Mouse (Mus musculus) kidney, adult 9 months (tissue): ENCODE measurements around the gene Hist1h4a.
A peak's percentile ranks its signal among the peaks of the same experiment; 100 is the strongest.
"Not testable (repeated sequence)": the region's sequence is repeated elsewhere in the genome, so short reads cannot be mapped to it uniquely, and the experiment has no call there.

Source experiments
- DNase-seq: peaks from one replicate; pipeline ENCODE4 v3.0.0; 2022

Gene Hist1h4a

DNA sequence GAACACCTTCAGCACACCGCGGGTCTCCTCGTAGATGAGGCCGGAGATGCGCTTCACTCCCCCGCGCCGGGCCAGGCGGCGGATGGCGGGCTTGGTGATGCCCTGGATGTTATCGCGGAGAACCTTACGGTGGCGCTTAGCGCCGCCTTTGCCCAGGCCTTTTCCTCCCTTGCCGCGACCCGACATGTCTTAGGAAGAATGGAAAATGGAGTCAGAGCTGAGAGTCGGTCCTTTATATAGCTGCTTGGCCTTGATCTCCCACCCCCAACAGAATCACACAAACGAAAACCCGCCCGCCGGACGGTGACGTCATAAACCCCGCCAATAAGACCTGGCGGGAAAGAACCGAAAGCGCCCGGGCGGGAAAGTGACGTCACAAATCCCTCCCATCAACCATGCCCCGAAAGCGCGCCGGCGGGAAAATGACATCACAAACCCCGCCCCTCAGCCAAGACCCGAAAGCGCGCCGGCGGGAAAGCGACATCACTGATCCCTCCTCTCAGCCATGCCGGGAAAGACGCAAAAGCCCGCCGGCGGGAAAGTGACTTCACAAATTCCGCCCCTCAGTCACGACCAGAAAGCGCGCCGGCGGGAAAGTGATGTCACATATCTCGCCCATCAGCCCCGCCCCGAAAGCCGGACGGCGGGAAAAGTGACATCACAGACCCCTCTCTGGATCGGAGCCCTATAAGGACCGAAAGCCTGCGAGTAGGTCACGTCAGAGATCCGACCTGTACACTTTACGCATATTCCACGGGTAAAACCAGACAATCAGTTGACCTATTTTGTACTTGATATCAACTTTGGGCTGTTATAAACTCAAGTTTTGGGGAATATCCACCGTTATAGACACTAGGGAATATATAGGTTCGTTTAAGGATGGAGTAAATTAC is at the start of gene Hist1h4a:
TSS of gene Hist1h4a (minus strand) at position 259 of the 893 bp plus-strand sequence.
- peak; percentile 96 for DNase-seq

DNA sequence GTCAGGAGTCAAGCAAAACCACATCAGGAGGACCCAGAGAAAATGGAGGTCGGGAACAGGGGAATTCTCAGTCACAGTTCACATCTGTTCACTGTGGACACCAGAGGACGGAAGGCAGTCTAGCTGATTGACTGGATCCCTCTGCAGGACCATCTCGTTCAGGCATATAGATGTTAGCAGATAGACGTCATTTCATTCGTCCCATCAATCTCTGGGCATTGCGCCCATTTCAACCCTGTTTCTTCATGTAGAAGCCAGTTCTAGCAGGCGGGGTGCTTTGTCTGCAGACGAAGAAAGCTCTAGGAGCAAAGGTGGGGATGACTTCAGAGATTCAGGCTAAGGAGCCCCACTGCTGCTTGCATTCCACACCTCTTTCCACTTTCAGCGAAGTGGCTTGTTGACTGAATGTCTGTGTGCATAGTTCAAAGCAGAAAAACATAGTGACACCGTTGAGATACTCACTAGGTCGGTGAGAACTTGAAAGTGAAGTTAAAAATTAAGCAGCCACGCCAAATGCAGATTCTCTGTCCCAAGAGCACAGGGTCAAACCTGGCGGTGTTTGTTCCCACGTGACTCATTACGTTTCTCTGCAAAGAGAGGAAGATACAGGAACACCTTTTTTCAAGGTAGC is 45.5 kb upstream of the Hist1h4a start, which contains the start of gene Slc17a2:
TSS of gene Slc17a2 (plus strand) at position 572 of the 631 bp plus-strand sequence.
- peak; percentile 39 for DNase-seq

DNA sequence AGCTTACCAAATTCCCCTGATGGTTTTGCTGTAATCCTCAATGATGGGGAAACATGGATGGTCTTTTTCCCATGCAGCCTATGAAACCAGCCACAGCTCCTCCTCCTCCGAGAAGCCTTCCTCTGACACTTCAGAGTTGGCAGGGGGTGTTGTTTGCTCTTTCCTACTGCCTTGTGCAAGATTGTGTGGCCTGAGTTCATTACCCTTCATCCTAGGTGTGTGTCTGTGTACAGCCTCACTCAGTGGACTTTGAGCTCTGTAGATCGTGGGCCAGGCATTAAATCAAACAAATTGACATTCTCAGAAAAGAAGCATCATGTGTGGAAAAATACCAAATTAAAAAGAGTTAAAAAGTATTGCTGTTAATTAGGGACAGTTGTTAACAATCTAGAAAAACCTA is 43.5 kb upstream of the Hist1h4a start:
- no peak for DNase-seq

DNA sequence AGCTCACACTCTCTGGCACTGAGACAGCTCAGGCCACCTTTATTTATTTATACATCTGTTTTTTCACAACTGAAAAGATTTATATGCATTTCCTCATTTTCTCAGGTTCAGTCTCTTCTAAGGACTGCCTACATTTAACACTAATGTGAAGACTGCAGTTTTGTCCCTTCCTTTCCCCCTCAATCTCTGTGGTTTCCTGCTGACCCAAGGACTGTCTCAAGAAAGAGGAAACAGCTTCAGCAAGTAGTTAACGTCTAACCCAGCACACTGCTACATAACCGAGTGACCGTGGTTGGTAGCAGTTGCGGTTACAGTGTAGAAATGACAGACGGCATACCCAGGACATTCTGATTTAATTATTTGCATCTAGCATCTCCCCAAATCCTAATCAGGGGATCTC is 38.4 kb upstream of the Hist1h4a start:
- no peak for DNase-seq

DNA sequence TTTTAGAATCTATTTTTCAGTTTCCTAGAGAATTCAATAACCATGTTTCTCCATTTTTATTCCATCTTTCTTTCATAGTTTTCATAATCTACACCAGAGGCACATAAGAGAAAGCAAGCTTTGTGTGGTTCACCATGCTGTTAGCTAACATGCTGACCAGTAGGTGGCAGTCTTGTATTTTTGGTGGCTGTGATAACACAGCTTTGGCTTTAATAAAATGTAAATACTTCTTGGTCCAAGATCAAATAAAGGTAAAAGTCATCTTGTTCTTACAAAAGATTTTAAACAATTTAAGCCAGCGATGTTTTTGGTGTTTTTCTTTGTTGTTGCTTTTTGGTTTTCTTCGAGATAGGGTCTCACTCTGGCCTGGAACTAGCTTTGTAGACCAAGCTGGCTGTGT is 31.5 kb upstream of the Hist1h4a start:
- peak; percentile 57 for DNase-seq

DNA sequence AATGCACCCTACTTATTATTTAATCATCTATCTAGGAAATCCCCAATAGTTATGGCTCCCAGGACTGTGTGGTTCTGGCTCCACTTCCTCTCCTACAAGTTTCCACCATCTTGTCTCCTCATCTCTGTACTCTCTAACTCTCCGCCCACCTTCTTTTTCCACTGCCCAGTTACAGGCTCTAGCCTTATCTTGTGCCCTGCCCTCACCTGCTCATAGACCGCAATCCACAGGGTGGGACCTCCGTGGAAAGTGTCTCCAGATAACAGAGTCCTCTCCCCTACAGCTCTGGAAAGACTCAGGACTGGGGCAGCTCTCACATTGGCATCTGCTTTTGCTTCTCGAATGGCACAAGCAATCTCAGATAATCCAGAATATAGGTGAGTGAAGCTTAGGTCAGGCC is 18.0 kb upstream of the Hist1h4a start:
- DNase-seq, result no peak

DNA sequence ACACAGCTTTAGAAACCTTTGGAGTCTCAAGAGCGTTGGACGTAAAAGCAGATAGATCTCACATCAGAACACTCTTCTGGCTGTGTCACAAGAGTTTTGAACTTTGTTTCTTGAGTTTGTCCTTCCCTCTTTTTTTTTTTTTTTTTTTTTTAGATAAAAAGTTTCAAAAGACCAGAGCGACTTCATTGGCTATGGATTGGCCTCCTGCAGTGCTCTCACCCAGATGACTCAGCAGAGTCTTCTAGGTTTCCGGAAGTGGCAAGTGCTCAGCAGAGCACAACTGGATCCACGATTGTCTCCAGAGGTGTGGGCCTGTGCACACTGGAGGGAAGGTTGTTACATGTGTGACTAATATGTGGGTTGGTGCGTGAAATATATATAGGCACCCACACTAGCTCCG is 17.3 kb upstream of the Hist1h4a start:
- DNase-seq, result no peak

DNA sequence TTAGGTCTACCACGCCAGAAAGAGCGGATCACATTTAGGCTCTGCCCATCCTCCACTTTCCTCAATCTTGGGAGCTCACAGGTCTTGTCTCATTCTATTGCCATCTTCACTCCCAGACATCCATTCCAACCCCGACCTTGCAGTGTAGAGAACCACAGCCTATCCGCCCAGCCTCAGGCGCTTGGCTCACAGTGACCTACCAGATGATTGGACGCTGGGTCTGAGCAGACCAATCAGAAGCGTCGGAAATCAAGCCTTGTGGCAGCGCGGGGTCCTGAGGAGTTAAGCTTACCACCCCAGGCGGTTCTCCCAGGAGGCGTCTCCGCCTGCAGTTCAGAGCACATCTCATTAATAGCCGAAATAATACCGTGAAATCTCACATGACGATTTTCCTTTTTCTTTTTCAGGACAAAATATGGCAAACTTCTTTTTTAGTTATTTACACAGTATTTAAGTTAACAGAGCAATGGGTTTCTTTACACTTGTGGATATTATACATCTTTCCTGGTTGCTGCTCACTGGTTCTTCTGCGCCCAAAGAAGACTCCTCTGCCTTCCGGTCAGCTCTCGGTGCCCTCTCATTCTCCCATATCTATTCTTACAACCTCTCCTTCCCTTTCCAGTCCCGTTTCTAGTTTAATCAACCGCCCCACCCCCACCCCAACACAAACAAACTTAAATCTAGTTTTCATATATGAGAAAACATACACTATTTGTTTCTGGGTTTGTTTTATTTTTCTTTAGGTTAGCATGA is 11.7 kb upstream of the Hist1h4a start:
- no peak for DNase-seq

DNA sequence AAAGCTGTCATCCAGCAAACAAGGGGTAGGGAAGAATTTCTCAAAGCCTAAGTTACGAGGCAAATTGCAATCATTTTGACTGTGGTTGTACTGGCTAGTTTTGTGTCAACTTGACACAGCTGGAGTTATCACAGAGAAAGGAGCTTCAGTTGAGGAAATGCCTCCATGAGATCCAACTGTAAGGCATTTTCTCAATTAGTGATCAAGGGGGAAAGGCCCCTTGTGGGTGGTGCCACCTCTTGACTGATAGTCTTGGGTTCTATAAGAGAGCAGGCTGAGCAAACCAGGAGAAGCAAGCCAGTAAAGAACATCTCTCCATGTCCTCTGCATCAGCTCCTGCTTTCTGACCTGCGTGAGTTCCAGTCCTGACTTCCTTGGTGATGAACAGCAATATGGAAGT is 8.6 kb upstream of the Hist1h4a start, which contains the start of gene Trim38:
TSS of gene Trim38 (plus strand) at position 301 of the 400 bp plus-strand sequence.
- not testable (repeated sequence) for DNase-seq

DNA sequence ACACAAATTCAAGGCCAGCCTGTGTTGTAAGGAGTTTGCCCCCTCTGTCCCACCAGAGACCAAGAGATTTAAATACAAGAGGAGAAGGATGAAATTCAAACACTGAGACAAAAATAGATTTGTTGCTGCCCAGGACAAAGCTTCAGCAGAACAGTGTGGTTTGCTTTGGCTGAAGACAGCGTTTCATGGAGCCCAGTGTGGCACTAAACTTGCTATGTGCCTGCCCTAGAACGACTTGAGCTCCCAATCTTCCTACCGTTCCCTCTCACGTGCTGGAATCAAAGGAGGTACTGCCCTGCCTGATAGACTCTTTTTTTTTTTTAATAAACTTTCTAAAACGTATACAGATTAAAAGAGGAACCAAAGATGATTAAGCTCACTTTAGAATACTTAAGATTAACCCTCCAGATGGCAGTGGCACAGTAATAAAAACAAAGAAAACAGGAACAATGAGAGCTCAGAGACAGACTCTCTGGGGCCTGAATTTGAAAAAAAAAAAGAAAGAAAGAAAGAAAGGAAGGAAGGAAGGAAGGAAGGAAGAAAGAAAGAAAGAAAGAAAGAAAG is 7.9 kb upstream of the Hist1h4a start:
- no peak for DNase-seq

DNA sequence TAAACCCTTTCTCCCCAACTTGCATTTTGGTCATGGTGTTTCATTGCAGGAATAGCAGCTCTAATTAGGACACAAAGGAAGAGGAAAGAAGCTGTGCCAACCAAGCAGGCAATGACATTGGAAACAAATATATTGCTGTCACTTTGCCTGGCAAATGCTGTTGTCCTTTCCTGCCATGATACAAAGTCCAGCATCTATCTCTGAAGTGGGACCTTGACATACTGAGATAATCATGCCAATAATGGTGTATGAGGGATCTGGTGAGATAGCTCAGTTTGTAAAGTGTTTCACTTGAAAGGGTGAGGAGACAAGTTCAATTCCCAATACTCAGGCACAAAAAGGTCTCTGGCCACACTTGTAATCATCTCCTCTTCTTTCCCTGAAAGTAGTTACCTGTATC is 5.7 kb upstream of the Hist1h4a start:
- no peak for DNase-seq

DNA sequence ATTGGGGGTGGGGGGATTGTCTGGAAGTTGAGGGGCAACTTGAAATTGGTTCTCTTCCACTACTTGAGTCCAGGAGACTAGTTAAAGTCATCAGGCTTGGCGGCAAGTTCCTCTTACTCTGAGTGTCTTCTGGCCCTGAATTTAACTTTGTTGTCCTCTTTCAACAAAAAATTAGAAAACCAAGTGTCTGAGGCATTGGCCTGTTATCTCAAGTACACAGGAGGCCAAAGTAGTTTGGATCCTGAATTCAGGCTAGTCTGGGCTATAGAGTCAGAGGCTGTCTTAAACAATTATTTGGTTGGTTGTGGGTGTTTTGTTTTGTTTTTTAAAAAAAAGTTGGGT is 4.1 kb upstream of the Hist1h4a start:
- DNase-seq, result no peak

DNA sequence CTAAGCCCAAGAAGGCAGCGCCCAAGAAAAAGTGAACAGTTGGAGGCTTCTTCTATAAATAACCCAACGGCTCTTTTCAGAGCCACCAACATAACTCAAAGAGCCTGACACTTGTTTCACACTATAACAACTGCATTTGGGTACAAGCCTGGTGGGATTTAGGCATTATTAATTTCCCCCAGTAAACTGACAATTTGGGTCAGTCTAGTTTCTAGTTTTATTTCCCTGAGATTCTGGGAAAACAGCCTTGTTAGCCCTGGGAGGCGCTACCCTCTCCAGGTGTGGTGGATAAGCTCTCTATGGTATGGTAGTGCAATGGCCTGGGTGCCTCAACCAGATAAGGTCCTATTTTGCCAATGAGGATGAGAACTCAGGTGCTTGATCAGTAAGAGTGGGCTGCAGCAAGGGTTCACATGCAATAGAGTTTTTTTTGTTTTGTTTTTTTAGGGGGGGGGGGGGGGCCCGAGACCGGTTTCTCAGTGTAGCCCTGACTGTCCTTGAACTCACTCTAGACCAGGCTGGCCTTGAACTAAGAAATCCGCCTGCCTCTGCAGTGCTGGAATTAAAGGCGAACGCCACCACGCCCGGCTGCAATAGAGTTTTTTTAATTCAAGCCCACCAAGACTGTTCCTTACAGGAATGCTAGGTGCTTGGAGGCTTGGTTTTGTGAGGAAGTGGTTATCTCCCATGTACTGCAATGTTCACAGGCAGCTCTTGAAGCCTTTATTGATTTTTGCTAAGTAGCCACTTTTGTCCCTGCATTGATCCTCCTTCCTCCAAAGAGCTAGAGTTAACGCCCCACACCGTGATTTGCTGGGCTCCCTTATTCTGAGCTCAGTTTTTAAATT is 3.5 kb upstream of the Hist1h4a start:
- no peak for DNase-seq

DNA sequence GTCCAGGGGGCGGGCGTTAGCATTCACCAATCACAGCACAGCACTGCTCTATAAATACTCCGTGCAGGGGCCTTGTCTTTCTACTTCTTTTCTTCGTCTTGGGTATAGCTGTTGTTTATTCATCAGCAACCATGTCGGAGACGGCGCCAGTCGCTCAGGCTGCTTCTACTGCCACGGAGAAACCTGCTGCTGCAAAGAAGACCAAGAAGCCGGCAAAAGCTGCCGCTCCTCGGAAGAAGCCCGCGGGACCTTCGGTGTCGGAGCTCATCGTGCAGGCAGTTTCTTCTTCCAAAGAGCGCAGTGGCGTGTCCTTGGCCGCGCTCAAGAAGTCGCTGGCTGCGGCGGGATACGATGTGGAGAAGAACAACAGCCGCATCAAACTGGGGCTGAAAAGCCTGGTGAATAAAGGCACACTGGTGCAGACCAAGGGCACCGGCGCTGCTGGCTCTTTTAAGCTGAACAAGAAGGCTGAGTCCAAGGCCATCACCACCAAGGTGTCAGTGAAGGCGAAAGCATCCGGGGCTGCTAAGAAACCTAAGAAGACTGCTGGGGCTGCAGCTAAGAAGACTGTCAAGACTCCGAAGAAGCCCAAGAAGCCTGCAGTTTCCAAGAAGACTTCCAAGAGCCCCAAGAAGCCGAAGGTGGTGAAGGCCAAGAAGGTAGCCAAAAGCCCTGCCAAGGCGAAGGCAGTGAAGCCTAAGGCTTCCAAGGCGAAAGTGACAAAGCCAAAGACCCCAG is 2.7 kb upstream of the Hist1h4a start, which contains the start of gene Hist1h1a:
TSS of gene Hist1h1a (plus strand) at position 81 of the 738 bp plus-strand sequence.
- DNase-seq, result peak; percentile 86

DNA sequence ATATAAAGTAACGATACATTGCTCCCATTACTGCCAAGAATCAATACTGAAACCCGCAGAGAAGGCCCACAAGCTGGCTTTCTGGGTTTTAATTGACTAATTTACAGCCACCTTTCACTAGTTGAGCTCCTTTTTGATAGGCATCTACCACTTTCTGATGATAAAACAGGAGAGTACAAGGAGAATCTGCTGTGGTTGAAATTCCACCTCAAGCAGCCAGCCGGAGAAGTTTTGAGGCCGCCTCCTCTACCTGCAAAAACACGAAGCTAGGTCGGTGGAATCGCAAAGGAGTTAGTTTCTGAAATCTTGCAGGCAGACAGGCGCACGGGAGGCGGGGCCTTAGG is 2.2 kb upstream of the Hist1h4a start:
- DNase-seq, result no peak

DNA sequence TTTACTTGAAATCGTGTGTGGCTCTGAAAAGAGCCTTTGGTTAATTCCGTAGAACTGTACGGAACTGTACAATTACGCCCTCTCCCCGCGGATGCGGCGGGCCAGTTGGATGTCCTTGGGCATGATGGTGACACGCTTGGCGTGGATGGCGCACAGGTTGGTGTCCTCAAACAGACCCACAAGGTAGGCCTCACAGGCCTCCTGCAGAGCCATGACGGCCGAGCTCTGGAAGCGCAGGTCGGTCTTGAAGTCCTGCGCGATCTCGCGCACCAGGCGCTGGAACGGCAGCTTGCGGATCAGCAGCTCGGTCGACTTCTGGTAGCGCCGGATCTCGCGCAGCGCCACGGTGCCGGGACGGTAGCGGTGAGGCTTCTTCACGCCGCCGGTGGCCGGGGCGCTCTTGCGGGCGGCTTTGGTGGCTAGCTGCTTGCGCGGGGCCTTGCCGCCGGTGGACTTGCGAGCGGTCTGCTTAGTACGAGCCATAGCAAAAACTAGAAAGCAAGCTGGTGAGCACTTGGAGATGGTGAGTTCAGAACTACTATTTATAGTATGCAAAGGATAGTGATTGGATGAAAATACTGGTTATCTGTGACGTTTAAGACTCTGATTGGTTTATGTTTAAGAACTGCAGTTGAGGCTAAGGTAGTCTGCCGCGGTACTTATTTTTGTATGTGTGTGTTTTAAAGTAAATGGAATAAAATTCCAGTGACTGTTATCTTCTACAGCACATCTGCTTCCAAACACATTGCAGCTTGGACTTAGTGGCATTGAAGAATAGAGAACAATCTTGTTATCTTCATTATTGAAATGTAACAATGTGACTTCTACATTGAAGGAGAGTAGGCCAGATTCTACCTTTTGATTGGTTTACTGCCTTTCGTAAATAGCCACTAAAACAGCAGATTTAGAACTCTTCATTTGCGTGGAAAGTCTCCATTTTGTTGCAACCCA is 1.1 kb upstream of the Hist1h4a start, which contains the start of gene Hist1h3a:
TSS of gene Hist1h3a (minus strand) at position 516 of the 951 bp plus-strand sequence.
- peak; percentile 80 for DNase-seq

DNA sequence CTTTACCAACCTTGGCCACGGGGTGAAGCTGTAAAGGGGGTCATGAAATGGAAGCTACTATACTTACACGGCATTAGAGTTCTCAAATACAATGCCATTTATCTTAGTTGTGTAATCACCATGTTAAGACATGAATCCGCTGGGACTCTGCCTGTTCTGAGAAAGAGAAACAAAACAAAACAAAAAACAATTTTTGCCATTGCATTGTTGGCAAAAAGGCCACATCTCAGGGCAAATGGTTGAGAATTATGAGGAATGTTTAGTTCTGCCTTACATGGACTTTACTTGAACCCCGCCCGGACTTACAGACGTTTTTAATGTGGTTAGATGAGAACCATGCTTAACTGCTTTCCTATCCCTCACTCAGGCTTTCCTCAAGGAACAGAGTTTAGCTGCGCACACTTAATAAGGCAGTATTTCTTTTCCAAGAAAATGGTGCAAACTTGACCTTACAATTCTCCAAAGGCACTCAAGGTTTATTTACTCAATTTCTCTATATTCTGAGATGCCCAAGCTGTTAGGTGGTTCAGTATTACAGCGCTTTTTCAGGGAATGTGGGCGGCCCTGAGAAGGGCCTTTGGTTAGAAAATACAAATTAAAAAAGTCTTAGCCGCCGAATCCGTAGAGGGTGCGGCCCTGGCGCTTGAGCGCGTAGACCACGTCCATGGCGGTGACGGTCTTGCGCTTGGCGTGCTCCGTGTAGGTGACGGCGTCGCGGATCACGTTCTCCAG is 624 bp downstream of the Hist1h4a start:
- no peak for DNase-seq

DNA sequence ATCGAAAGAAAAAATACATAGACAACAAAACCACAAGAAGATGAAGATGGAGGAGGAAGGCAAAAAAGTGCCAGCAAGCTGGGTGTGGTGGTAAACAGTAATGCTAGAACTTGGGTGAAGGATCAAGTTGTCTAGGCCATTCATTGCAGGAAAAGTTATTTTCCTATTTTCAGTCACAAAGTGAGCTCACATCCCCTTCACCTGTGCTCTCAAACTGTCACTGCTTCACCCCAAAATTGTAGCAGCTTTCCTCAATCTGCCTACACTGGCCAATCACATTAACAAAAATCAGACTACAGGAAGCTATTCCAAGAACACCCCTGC is 1.2 kb downstream of the Hist1h4a start:
- no peak for DNase-seq

DNA sequence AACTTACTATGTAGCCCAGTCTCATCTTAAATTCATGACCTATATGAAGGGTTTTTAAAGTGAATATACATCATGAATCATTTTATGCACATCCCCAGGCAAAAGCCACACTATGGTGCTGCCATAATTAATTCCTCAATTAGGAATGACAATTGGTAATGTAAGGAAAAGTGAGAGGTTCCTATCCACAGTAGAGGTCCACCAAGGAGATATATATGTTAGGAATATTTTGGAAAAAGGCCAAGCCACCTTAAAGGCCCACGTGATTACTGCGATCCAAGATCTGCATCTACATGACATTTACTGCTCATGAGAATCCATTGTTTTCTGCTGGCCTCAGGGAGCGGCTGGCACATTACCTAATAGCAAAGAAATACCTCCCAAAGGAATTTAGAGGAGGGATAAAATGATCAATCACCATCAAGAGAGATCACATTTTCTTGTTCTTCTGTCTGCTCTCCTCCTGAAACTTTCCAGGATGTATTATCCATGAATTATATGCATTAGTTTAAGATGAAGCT is 1.7 kb downstream of the Hist1h4a start:
- DNase-seq, result no peak
